Mouse (Mus musculus) G1E (cell line): ENCODE data around the gene Klhl25.

Source experiments
- CTCF ChIP-seq: IDR thresholded peaks from 2 replicates; pipeline ENCODE4 v1.5.1; 2012; ENCODE audit warnings: low read depth, low read length, inconsistent platforms, mixed read lengths
- GATA1 ChIP-seq: IDR thresholded peaks from 2 replicates; pipeline ENCODE4 v1.6.1; 2012; ENCODE audit warnings: borderline replicate concordance, low read length, inconsistent platforms, mixed read lengths
- GATA2 ChIP-seq: IDR thresholded peaks from 2 replicates; pipeline ENCODE4 v1.6.1; 2012; ENCODE audit warnings: low read depth, low read length, inconsistent platforms, borderline replicate concordance
- TAL1 ChIP-seq: conservative IDR thresholded peaks from 2 replicates; pipeline ENCODE4 v1.6.1; 2012; ENCODE audit warnings: low read depth, low read length, inconsistent platforms, mixed read lengths

DNA sequence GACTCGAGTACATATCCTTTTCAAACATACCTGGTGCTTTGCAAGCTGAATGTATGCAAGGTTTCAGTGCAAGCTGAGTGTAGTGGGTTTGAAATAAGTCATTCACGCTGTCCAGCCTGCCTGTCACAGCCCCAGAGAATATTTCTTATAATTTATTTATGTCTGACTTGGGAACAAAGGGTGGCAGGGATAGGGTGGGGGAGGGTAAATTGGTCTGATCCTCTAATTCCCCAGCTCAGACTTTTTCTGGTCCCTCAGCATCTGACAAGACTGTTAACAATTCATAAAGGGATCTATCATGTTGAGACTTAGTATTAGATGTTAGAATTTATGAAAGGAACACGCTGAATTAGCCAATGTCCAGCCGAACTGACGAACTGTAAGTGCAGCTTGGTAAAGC is 48.9 kb downstream of the Klhl25 start:
- TF ChIP-seq CTCF = no peak
- no peak for TF ChIP-seq GATA1
- no peak for TF ChIP-seq TAL1
- TF ChIP-seq GATA2 = no peak
